Mouse (Mus musculus) stomach, embryonic 14.5 days (tissue): ENCODE results near the gene Tspan9. TPM values are rescaled to one million over a fixed set of nuclear protein-coding genes. Genes with fewer than 3 reads are reported as not detected.

ENCODE experiments used
- ATAC-seq: fragments of 200-750 bp; cut with Nextera tagmentation; 2 replicates; pipeline ENCODE4 v1.8.0; 2017; ENCODE audit warnings: low read depth, moderate TSS enrichment; ENCODE audit not compliant: insufficient number of reproducible peaks, insufficient read depth, low FRiP score
- H3K27ac ChIP-seq: fragments of 300-500 bp; sonication (generic); 2 replicates; pipeline ENCODE4 v1.5.1; 2014; ENCODE audit warnings: mild to moderate bottlenecking, low read length, moderate library complexity, mixed read lengths
- H3K27me3 ChIP-seq: fragments of 300-500 bp; sonication (generic); 2 replicates; pipeline ENCODE4 v1.6.1; 2014; ENCODE audit warnings: low read length, control low read depth, mixed read lengths; ENCODE audit not compliant: control insufficient read depth, insufficient read depth
- H3K36me3 ChIP-seq: fragments of 300-500 bp; sonication (generic); 2 replicates; pipeline ENCODE4 v1.6.1; 2014; ENCODE audit warnings: mild to moderate bottlenecking, control low read depth, low read length, moderate library complexity, mixed read lengths; ENCODE audit not compliant: control insufficient read depth, insufficient read depth
- H3K4me1 ChIP-seq: fragments of 300-500 bp; sonication (generic); 2 replicates; pipeline ENCODE4 v1.6.1; 2014; ENCODE audit warnings: low read length, control low read depth, mixed read lengths; ENCODE audit not compliant: control insufficient read depth, insufficient read depth
- H3K4me2 ChIP-seq: fragments of 300-500 bp; sonication (generic); replicated peaks from 2 replicates; pipeline ENCODE4 v1.6.1; 2014; ENCODE audit warnings: low read depth, low read length, control low read depth
- H3K4me3 ChIP-seq: fragments of 300-500 bp; sonication (generic); 2 replicates; pipeline ENCODE4 v1.5.1; 2014; ENCODE audit warnings: low read depth, low read length, control low read depth
- H3K9ac ChIP-seq: fragments of 300-500 bp; sonication (generic); replicated peaks from 2 replicates; pipeline ENCODE4 v1.6.1; 2014; ENCODE audit warnings: low read depth, mild to moderate bottlenecking, control low read depth, low read length, moderate library complexity, mixed read lengths
- H3K9me3 ChIP-seq: fragments of 300-500 bp; sonication (generic); 2 replicates; pipeline ENCODE4 v1.6.1; 2016; ENCODE audit warnings: low read depth, low read length, control low read depth; ENCODE audit not compliant: control insufficient read depth
- WGBS: fragments of 180-500 bp; shearing (Covaris S2); extraction: QIAGEN DNeasy Blood & Tissue Kit; methylation state at CpG from one replicate; pipeline ENCODE4 v1.1.7; 2014; 5-methylcytosine and 5-hydroxymethylcytosine counted together
- polyA plus RNA-seq: library from polyadenylated mRNA; unstranded; fragments of >200 nt; fragmentation: Nextera tagmentation; extraction: Ambion mirVana; gene quantifications from 2 replicates; pipeline ENCODE4 v1.2.1, GENCODE M21; 2014

The Tspan9 gene
- polyA plus RNA-seq, 1 experiment from 2014 or later: 124 TPM

- WGBS: 83% methylated on average over 1 of the region's 1 CpGs
- H3K4me3 ChIP-seq: no peak overlapping the region
- H3K27ac ChIP-seq: no peak overlapping the region
- H3K9me3 ChIP-seq: no peaks in the 10 kb centered on the region
- no peaks in the 10 kb centered on the region for H3K4me1 ChIP-seq
- ATAC-seq: no peak
- H3K4me2 ChIP-seq: no peak overlapping the region
- H3K27me3 ChIP-seq: no peaks in the 10 kb centered on the region
- peaks cover 12% of the 10 kb centered on the region for H3K36me3 ChIP-seq
- H3K9ac ChIP-seq: no peak overlapping the region
These were observed 183.2 kb downstream of the Tspan9 start for GRCm38 (mm10) chr6:127960203-127960602.

DNA sequence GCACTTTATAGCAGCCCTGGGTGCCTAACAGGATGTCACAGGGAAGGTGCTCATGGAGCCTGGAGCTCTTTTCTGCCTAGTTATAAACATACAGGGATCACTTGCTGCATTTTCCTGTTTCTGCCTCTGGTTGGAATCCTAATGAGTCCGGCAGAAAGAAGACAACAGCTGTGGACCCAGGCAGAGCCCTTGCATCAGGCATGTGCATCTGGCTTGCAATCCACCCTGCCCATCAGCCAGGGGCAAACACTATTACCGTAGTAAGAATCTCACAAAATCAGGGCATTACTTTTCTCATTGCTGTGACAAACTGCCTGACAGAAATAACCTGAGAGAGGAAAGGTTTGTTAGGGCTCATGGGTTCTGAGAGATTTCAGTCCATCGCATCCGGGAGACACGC is 187.2 kb downstream of the Tspan9 start:
- 82% methylated on average over 5 of the region's 5 CpGs for WGBS

DNA sequence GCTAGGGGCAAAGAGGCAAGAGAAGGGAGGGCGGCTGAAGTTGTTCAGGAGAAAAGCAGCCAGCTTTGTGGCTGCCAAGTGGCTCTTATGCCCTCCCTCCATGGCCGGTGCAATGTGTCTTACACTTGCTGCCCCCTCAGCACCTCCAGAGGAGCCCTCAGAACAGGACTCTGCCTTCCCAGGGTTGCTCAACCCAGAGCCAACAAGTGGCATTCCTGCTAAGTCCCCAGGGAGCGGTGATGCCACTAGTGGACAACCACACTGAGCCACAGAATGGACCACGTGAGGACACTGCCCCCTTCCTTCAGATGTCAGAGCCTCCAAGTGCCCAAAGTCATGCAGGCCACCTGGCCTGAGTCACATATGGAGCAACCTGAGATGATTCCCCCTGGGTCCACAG is 190.3 kb downstream of the Tspan9 start:
- H3K4me1 ChIP-seq: no peaks in the 10 kb centered on the region
- no peak overlapping the region for H3K27ac ChIP-seq
- no peaks in the 10 kb centered on the region for H3K36me3 ChIP-seq
- no peak for ATAC-seq
- no peaks in the 10 kb centered on the region for H3K9me3 ChIP-seq
- no peaks in the 10 kb centered on the region for H3K27me3 ChIP-seq
- no peak overlapping the region for H3K9ac ChIP-seq
- no peak overlapping the region for H3K4me2 ChIP-seq
- H3K4me3 ChIP-seq: no peak overlapping the region
- WGBS: 76% methylated on average over 4 of the region's 4 CpGs

More for the DNA sequence above, 187.2 kb downstream of the Tspan9 start:
- no peaks in the 10 kb centered on the region for H3K27me3 ChIP-seq
- H3K27ac ChIP-seq: no peak overlapping the region
- H3K4me3 ChIP-seq: no peak overlapping the region
- H3K9ac ChIP-seq: no peak overlapping the region
- H3K9me3 ChIP-seq: no peaks in the 10 kb centered on the region
- ATAC-seq: no peak
- H3K4me1 ChIP-seq: no peaks in the 10 kb centered on the region
- H3K4me2 ChIP-seq: no peak overlapping the region
- no peaks in the 10 kb centered on the region for H3K36me3 ChIP-seq

GRCm38 (mm10) chr6:127949885-127950284 is 193.5 kb downstream of the Tspan9 start:
- Histone ChIP-seq H3K9me3 (no peaks in the 10 kb centered on the region), H3K27ac (no peak overlapping the region), H3K4me2 (no peak overlapping the region), H3K27me3 (no peaks in the 10 kb centered on the region), H3K9ac (no peak overlapping the region), H3K4me1 (no peaks in the 10 kb centered on the region), H3K36me3 (no peaks in the 10 kb centered on the region), H3K4me3 (no peak overlapping the region)
- WGBS: 85% methylated on average over 7 of the region's 7 CpGs
- ATAC-seq: no peak

GRCm38 (mm10) chr6:127948656-127949055 is 194.7 kb downstream of the Tspan9 start:
- no peaks in the 10 kb centered on the region for H3K27me3 ChIP-seq
- 82% methylated on average over 9 of the region's 9 CpGs for WGBS
- ATAC-seq: no peak
- no peaks in the 10 kb centered on the region for H3K4me1 ChIP-seq
- H3K36me3 ChIP-seq: no peaks in the 10 kb centered on the region
- no peaks in the 10 kb centered on the region for H3K9me3 ChIP-seq
- H3K4me2 ChIP-seq: no peak overlapping the region
- H3K27ac ChIP-seq: no peak overlapping the region
- H3K9ac ChIP-seq: no peak overlapping the region
- no peak overlapping the region for H3K4me3 ChIP-seq

DNA sequence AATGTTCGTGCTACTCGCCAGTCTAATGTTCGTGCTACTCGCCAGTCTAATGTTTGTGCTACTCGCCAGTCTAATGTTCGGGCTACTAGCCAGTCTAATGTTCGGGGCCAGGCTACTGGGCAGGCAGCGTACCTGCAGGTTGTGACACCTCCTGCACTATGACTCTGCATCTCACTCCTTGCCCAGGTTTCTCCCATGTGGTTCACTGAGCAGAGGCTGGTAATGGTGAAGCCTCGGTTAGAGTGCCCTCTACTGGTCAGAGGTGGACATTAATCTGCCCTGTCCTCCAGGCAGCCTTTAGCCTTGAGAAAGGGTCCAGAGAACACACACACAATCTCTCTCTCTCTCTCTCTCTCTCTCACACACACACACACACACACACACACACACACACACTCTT is 197.7 kb downstream of the Tspan9 start:
- H3K4me2 ChIP-seq: no peak overlapping the region
- H3K36me3 ChIP-seq: no peaks in the 10 kb centered on the region
- H3K9ac ChIP-seq: no peak overlapping the region
- H3K4me1 ChIP-seq: no peaks in the 10 kb centered on the region
- WGBS: 59% methylated on average over 9 of the region's 9 CpGs
- H3K4me3 ChIP-seq: no peak overlapping the region
- no peaks in the 10 kb centered on the region for H3K9me3 ChIP-seq
- peak; percentile 62; the same call in 1 of the 2 replicates for ATAC-seq
- no peak overlapping the region for H3K27ac ChIP-seq
- no peaks in the 10 kb centered on the region for H3K27me3 ChIP-seq

GRCm38 (mm10) chr6:127942421-127942820 is 201.0 kb downstream of the Tspan9 start:
- 89% methylated on average over 8 of the region's 8 CpGs for WGBS
- Histone ChIP-seq H3K4me2 (no peak overlapping the region), H3K9me3 (no peaks in the 10 kb centered on the region), H3K4me3 (no peak overlapping the region), H3K27me3 (no peaks in the 10 kb centered on the region), H3K4me1 (no peaks in the 10 kb centered on the region), H3K36me3 (no peaks in the 10 kb centered on the region), H3K27ac (no peak overlapping the region), H3K9ac (no peak overlapping the region)
- ATAC-seq: no peak

DNA sequence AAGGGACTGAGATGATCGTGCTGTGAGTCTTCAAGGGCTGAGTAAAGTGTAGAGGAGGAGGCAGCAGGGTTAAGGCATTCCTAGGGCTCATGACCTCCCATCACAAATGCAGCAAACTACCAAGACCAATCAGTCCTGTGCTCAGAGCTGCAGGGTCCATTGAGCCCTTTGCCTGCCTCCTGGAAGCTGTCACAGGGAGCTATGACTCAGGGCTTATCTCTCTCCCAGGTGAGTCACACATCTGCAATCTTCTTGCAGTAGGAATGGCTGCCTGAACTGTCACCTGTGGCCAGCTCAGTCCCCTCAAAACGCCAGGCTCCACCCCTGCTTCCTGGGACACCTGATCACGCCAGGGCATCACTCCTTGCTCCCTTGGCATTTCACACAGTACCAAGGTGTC is 208.3 kb downstream of the Tspan9 start:
- H3K9me3 ChIP-seq: no peaks in the 10 kb centered on the region
- no peak overlapping the region for H3K4me2 ChIP-seq
- peaks cover 6% of the 10 kb centered on the region for H3K4me1 ChIP-seq
- H3K4me3 ChIP-seq: no peak overlapping the region
- ATAC-seq: no peak
- 79% methylated on average over 3 of the region's 3 CpGs for WGBS
- H3K36me3 ChIP-seq: no peaks in the 10 kb centered on the region
- H3K27me3 ChIP-seq: no peaks in the 10 kb centered on the region
- no peak overlapping the region for H3K27ac ChIP-seq
- no peak overlapping the region for H3K9ac ChIP-seq

DNA sequence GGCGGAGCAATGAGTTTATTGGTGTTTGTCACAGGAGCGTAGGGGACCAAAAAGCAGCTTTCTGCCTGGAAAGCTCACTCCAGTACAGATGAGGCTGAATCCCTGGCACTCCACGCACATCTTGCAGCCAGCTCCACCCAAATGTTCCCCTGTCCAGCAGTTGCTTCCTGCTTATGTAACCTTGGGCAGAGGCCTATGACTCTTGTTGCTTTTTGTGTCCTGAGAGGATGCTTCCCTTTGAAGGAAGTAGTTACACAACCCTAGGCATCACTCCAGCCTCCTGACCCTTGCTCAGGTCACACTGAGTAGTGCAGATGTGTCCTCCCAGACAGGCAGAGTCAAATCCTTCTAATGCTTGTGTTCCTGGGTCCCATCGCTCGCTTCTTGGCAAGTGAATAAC is 209.6 kb downstream of the Tspan9 start:
- Histone ChIP-seq H3K4me1 (peaks cover 6% of the 10 kb centered on the region), H3K4me3 (no peak overlapping the region), H3K27ac (no peak overlapping the region), H3K9ac (no peak overlapping the region), H3K9me3 (no peaks in the 10 kb centered on the region), H3K27me3 (no peaks in the 10 kb centered on the region), H3K36me3 (no peaks in the 10 kb centered on the region), H3K4me2 (no peak overlapping the region)
- no peak for ATAC-seq
- 90% methylated on average over 5 of the region's 5 CpGs for WGBS
